Mouse (Mus musculus) liver, embryonic 11.5 days (tissue): Measurements from ENCODE around the gene Atp2b2. TPM values are rescaled to one million over a fixed set of nuclear protein-coding genes. Genes with fewer than 3 reads are reported as not detected.
A peak's percentile ranks its signal among the peaks of the same experiment; 100 is the strongest.

Experiments
- ATAC-seq: fragments of 200-750 bp; cut with Nextera tagmentation; replicated peaks from 2 replicates; pipeline ENCODE4 v1.8.0; 2017; ENCODE audit warnings: moderate number of reproducible peaks, mild to moderate bottlenecking, moderate TSS enrichment, moderate library complexity; ENCODE audit not compliant: low FRiP score
- DNase-seq: peaks from one replicate; pipeline ENCODE4 v3.0.0-alpha.2; 2017; ENCODE audit warnings: low spot score
- H3K27ac ChIP-seq: fragments of 300-500 bp; sonication (generic); 2 replicates; pipeline ENCODE4 v1.5.1; 2014; ENCODE audit warnings: mild to moderate bottlenecking, low read depth, low read length, control low read depth
- H3K27me3 ChIP-seq: fragments of 300-500 bp; sonication (generic); replicated peaks from 2 replicates; pipeline ENCODE4 v1.6.1; 2014; ENCODE audit warnings: low read length, mixed read lengths; ENCODE audit not compliant: control insufficient read depth, insufficient read depth
- H3K36me3 ChIP-seq: fragments of 300-500 bp; sonication (generic); 2 replicates; pipeline ENCODE4 v1.6.1; 2014; ENCODE audit warnings: mild to moderate bottlenecking, low read length, moderate library complexity, mixed read lengths; ENCODE audit not compliant: control insufficient read depth, insufficient read depth
- H3K4me1 ChIP-seq: fragments of 300-500 bp; sonication (generic); replicated peaks from 2 replicates; pipeline ENCODE4 v1.6.1; 2014; ENCODE audit warnings: low read length, mixed read lengths; ENCODE audit not compliant: control insufficient read depth, insufficient read depth
- H3K4me2 ChIP-seq: fragments of 300-500 bp; sonication (generic); 2 replicates; pipeline ENCODE4 v1.6.1; 2014; ENCODE audit warnings: mild to moderate bottlenecking, control low read depth, moderate library complexity
- H3K4me3 ChIP-seq: fragments of 300-500 bp; sonication (generic); 2 replicates; pipeline ENCODE4 v1.5.1; 2014; ENCODE audit warnings: low read depth, low read length, control low read depth
- H3K9ac ChIP-seq: fragments of 300-500 bp; sonication (generic); 2 replicates; pipeline ENCODE4 v1.6.1; 2014; ENCODE audit warnings: low read depth, low read length, control low read depth
- H3K9me3 ChIP-seq: fragments of 300-500 bp; sonication (generic); 2 replicates; pipeline ENCODE4 v1.6.1; 2016; ENCODE audit warnings: low read length, inconsistent platforms, mixed read lengths; ENCODE audit not compliant: control insufficient read depth
- WGBS: fragments of 180-500 bp; shearing (Covaris S2); extraction: QIAGEN DNeasy Blood & Tissue Kit; methylation state at CpG from one replicate; pipeline ENCODE4 v1.1.7; 2014; 5-methylcytosine and 5-hydroxymethylcytosine counted together
- polyA plus RNA-seq: library from polyadenylated mRNA; unstranded; fragments of >200 nt; fragmentation: Nextera tagmentation; extraction: Ambion mirVana; gene quantifications from 2 replicates; pipeline ENCODE4 v1.2.1, GENCODE M21; 2014

Atp2b2 gene
- polyA plus RNA-seq, 1 experiment from 2014 or later: 0.62 TPM

GRCm38 (mm10) chr6:113748351-113748750 lies 294.1 kb downstream of the Atp2b2 start:
- H3K4me3 ChIP-seq: no peak overlapping the region
- peak overlapping the region; percentile 36 for H3K4me2 ChIP-seq
- no peaks in the 10 kb centered on the region for H3K36me3 ChIP-seq
- H3K27me3 ChIP-seq: peaks cover 26% of the 10 kb centered on the region
- WGBS: 25% methylated on average over 26 of the region's 26 CpGs
- DNase-seq (no peak), ATAC-seq (no peak)
- H3K4me1 ChIP-seq: no peaks in the 10 kb centered on the region
- no peaks in the 10 kb centered on the region for H3K9me3 ChIP-seq
- H3K27ac ChIP-seq: no peak overlapping the region
- H3K9ac ChIP-seq: no peak overlapping the region

- Histone ChIP-seq H3K4me3 (no peak overlapping the region), H3K36me3 (no peaks in the 10 kb centered on the region), H3K4me2 (no peak overlapping the region), H3K9me3 (no peaks in the 10 kb centered on the region), H3K27ac (no peak overlapping the region), H3K9ac (no peak overlapping the region), H3K4me1 (no peaks in the 10 kb centered on the region), H3K27me3 (peaks cover 26% of the 10 kb centered on the region)
- DNase-seq (no peak), ATAC-seq (no peak)
- 80% methylated on average over 14 of the region's 14 CpGs for WGBS
Observed at GRCm38 (mm10) chr6:113747284-113747683, 295.1 kb downstream of the Atp2b2 start.

GRCm38 (mm10) chr6:113745117-113745516 lies 297.3 kb downstream of the Atp2b2 start:
- H3K27ac ChIP-seq: no peak overlapping the region
- no peaks in the 10 kb centered on the region for H3K36me3 ChIP-seq
- H3K9ac ChIP-seq: no peak overlapping the region
- ATAC-seq (no peak), DNase-seq (no peak)
- H3K4me3 ChIP-seq: no peak overlapping the region
- H3K9me3 ChIP-seq: no peaks in the 10 kb centered on the region
- no peak overlapping the region for H3K4me2 ChIP-seq
- H3K27me3 ChIP-seq: peaks cover 22% of the 10 kb centered on the region
- no peaks in the 10 kb centered on the region; the same call in 1 of the 2 replicates for H3K4me1 ChIP-seq

GRCm38 (mm10) chr6:113743111-113743510 lies 299.3 kb downstream of the Atp2b2 start:
- Histone ChIP-seq H3K9ac (no peak overlapping the region), H3K27ac (no peak overlapping the region), H3K36me3 (no peaks in the 10 kb centered on the region), H3K4me1 (peaks cover 8% of the 10 kb centered on the region), H3K4me3 (no peak overlapping the region), H3K27me3 (peaks cover 7% of the 10 kb centered on the region), H3K4me2 (no peak overlapping the region), H3K9me3 (no peaks in the 10 kb centered on the region)
- ATAC-seq (no peak), DNase-seq (no peak)
- 42% methylated on average over 1 of the region's 1 CpGs for WGBS

- H3K36me3 ChIP-seq: peaks cover 6% of the 10 kb centered on the region; the same call in 1 of the 2 replicates
- H3K27ac ChIP-seq: no peak overlapping the region
- no peaks in the 10 kb centered on the region for H3K9me3 ChIP-seq
- no peak for ATAC-seq
- DNase-seq: no peak
- peaks cover 2% of the 10 kb centered on the region for H3K27me3 ChIP-seq
- H3K4me1 ChIP-seq: peaks cover 8% of the 10 kb centered on the region
- no peak overlapping the region for H3K4me2 ChIP-seq
- no peak overlapping the region for H3K4me3 ChIP-seq
- 78% methylated on average over 1 of the region's 1 CpGs for WGBS
- H3K9ac ChIP-seq: no peak overlapping the region
Observed at GRCm38 (mm10) chr6:113742321-113742720, 300.1 kb downstream of the Atp2b2 start.

GRCm38 (mm10) chr6:113741425-113741824 lies 301.0 kb downstream of the Atp2b2 start:
- no peaks in the 10 kb centered on the region for H3K9me3 ChIP-seq
- no peak overlapping the region for H3K4me3 ChIP-seq
- no peak overlapping the region for H3K27ac ChIP-seq
- H3K4me2 ChIP-seq: no peak overlapping the region
- DNase-seq: no peak
- no peak overlapping the region for H3K9ac ChIP-seq
- peaks cover 10% of the 10 kb centered on the region; the same call in 1 of the 2 replicates for H3K36me3 ChIP-seq
- WGBS: 57% methylated on average over 2 of the region's 2 CpGs
- ATAC-seq: no peak
- H3K4me1 ChIP-seq: peaks cover 8% of the 10 kb centered on the region
- H3K27me3 ChIP-seq: no peaks in the 10 kb centered on the region

GRCm38 (mm10) chr6:113740236-113741217 lies 301.9 kb downstream of the Atp2b2 start, which contains the start of gene Sec13:
Gene Sec13, minus strand, starts transcription at chr6:113740743.
- Histone ChIP-seq H3K4me1 (peaks cover 8% of the 10 kb centered on the region), H3K9me3 (no peaks in the 10 kb centered on the region), H3K36me3 (peaks cover 19% of the 10 kb centered on the region), H3K9ac (peak within 1 kb of the TSS; percentile 82), H3K27ac (0 out of 2 replicates have a peak within 1 kb of the TSS, but pooled peaks have one; percentile 4), H3K27me3 (no peaks in the 10 kb centered on the region), H3K4me2 (peak within 1 kb of the TSS; percentile 73), H3K4me3 (peak within 1 kb of the TSS; percentile 85)
- ATAC-seq (peak; percentile 83), DNase-seq (peak; percentile 80)
- 7% methylated on average over 41 of the region's 41 CpGs for WGBS

GRCm38 (mm10) chr6:113737318-113738046 lies 304.9 kb downstream of the Atp2b2 start:
- H3K4me2 ChIP-seq: no peak overlapping the region
- ATAC-seq (no peak), DNase-seq (no peak)
- H3K27ac ChIP-seq: no peak overlapping the region
- H3K4me1 ChIP-seq: peaks cover 8% of the 10 kb centered on the region
- H3K4me3 ChIP-seq: no peak overlapping the region
- no peaks in the 10 kb centered on the region for H3K9me3 ChIP-seq
- peaks cover 33% of the 10 kb centered on the region for H3K36me3 ChIP-seq
- H3K27me3 ChIP-seq: no peaks in the 10 kb centered on the region
- 83% methylated on average over 9 of the region's 9 CpGs for WGBS
- no peak overlapping the region for H3K9ac ChIP-seq
